36 mouse cellular contexts compared by ENCODE assay signal in the genomic region with DNA sequence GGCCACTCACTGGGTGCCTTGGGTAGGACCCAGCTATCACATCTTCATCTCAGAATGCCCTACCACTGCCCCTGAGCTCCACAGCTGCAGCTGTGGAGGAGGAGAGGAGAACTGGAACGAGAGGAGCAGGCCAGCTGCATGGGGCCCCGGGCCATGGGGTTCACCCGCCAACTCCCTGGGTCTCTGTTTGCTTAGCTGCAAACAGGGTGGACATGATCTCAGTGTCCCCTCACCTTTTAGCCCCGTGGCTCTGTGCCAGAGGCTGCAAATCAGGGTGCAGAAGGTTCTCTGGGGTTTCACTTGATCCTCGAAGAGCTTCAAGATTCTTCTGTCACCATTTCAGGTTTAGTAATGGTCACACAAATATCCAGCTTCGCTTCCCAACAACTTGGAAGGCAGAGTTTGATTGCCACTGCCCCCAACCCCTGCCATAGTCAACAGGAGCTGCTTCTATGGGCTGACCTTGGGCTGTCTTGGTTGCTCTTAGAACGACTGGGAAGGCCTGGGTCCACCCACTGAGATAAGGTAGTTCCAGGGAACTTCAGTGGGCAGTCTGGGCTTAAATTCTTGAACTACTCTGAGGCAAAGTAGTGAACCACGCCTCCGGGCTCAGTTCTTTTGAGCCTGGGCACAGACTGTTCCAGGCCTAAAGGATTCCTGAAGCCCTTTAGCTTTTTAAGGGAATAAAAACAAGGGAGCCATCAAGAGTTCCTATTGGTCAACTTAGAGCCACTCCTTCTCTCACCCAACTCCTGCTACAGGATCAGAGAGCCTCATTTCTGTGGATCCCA. TPM values are rescaled to one million over a fixed set of nuclear protein-coding genes. Genes with fewer than 3 reads are reported as not detected.
A peak's percentile ranks its signal among the peaks of the same experiment; 100 is the strongest.
DNase-seq lines count a peak whose midpoint lies in the region; ATAC-seq lines count a peak whose summit lies in the region.
"Had no signal": no experiment of that assay in that cellular context is flagged by ENCODE, and none has a peak within 500 bp of the region (broad histone marks: within the 10 kb centered on the region; RNA-seq: fewer than 3 reads in every experiment).

No protein-coding gene starts in this region.

- ATAC-seq in stomach, embryonic 15.5 days (ENCODE audit: insufficient read depth, low FRiP score, low read depth) = peak; percentile 50; the same call in 1 of the 2 replicates
- ATAC-seq: forebrain, embryonic 16.5 days; midbrain, embryonic 15.5 days had no signal

- DNase-seq in heart, adult 11 months = peak; percentile 94
- DNase-seq in heart, adult 8-10 months (ENCODE audit: low spot score) = no peak
- DNase-seq in lung, postnatal 36 days = peak; percentile 8
- no peak for DNase-seq in lung, postnatal 25 days (ENCODE audit: low spot score)
- DNase-seq in testis, postnatal 14 days (ENCODE audit: low spot score) = peak; percentile 74
- no peak for DNase-seq in right cerebral cortex, postnatal 25 days
- DNase-seq: adrenal gland, postnatal 25 days; cerebellum, adult 11-12 months; gastrocnemius, adult 2 months; gastrocnemius, postnatal 36 days; heart, adult 2 months; heart, postnatal 10 days; kidney, adult 2 months; kidney, postnatal 36 days; retina, postnatal 1 day; right cerebral cortex, postnatal 14 days; thymus, postnatal 14 days had no signal

- no peak overlapping the region for H3K4me2 ChIP-seq in stomach, embryonic 15.5 days
- H3K4me2 ChIP-seq: heart, embryonic 13.5 days; hindbrain, embryonic 14.5 days; limb, embryonic 13.5 days; midbrain, embryonic 15.5 days; neural tube, embryonic 15.5 days had no signal

- no peaks in the 10 kb centered on the region for H3K27me3 ChIP-seq in stomach, embryonic 15.5 days (replicated peaks)
- H3K27me3 ChIP-seq: heart, embryonic 13.5 days; limb, embryonic 13.5 days; midbrain, embryonic 15.5 days; neural tube, embryonic 15.5 days had no signal

- no peaks in the 10 kb centered on the region for H3K9me3 ChIP-seq in stomach, embryonic 15.5 days
- H3K9me3 ChIP-seq: G1E; heart, embryonic 13.5 days; limb, embryonic 13.5 days; midbrain, embryonic 10.5 days; midbrain, embryonic 15.5 days; neural tube, embryonic 15.5 days had no signal

- H3K9ac ChIP-seq in stomach, embryonic 15.5 days = no peak overlapping the region
- H3K9ac ChIP-seq: heart, embryonic 13.5 days; hindbrain, embryonic 14.5 days; limb, embryonic 13.5 days; liver, embryonic 14.5 days; midbrain, embryonic 15.5 days; neural tube, embryonic 15.5 days had no signal

- H3K36me3 ChIP-seq in stomach, embryonic 15.5 days = no peaks in the 10 kb centered on the region
- H3K36me3 ChIP-seq: G1E; midbrain, embryonic 15.5 days; neural tube, embryonic 15.5 days had no signal

- H3K4me1 ChIP-seq in stomach, embryonic 15.5 days = peaks cover 4% of the 10 kb centered on the region; the same call in 1 of the 2 replicates
- H3K4me1 ChIP-seq: limb, embryonic 13.5 days; midbrain, embryonic 10.5 days; midbrain, embryonic 15.5 days; neural tube, embryonic 15.5 days had no signal

- H3K27ac ChIP-seq in stomach, embryonic 15.5 days = no peak overlapping the region
- H3K27ac ChIP-seq: gastrocnemius, adult 2 months; heart, adult 2 months; heart, embryonic 13.5 days; hindbrain, embryonic 14.5 days; layer of hippocampus, adult 2 months; limb, embryonic 13.5 days; liver, embryonic 14.5 days; midbrain, embryonic 10.5 days; midbrain, embryonic 15.5 days; neural tube, embryonic 15.5 days had no signal

- 74% methylated on average over 9 of the region's 9 CpGs for WGBS in stomach, embryonic 15.5 days

- no peak overlapping the region for H3K4me3 ChIP-seq in stomach, embryonic 15.5 days (replicated peaks)
- H3K4me3 ChIP-seq: erythroblast, embryonic 14.5 days; gastrocnemius, adult 2 months; heart, adult 2 months; heart, embryonic 13.5 days; layer of hippocampus, adult 2 months; limb, embryonic 13.5 days; midbrain, embryonic 10.5 days; midbrain, embryonic 15.5 days; neural tube, embryonic 15.5 days had no signal

RNA-seq across cellular contexts. Expression of gene Rbp1, which starts 22.8 kb away (rescaled TPM):
- 1 to 10 TPM; 4.9 to 7.8 (median 5.4) TPM for total RNA-seq in heart, adult 8-10 months (2022)
- polyA plus RNA-seq in stomach, embryonic 15.5 days (2015; fragmentation: Nextera tagmentation; extraction: Ambion mirVana) = 65.2 and 79.9 TPM in 2 replicates
- polyA plus RNA-seq: G1E had no signal

RNA-seq across cellular contexts. Expression of gene Rbp2, which starts 40.4 kb away (rescaled TPM):
- not detected for total RNA-seq in heart, adult 8-10 months (2022)
- polyA plus RNA-seq in stomach, embryonic 15.5 days (2015; fragmentation: Nextera tagmentation; extraction: Ambion mirVana) = 69.8 and 72.8 TPM in 2 replicates
- total RNA-seq: adrenal gland, postnatal 25 days; common myeloid progenitor, adult 5-6 weeks; G1E; gastrocnemius, adult 2 months; gastrocnemius, postnatal 36 days; hematopoietic stem cell, adult 5-6 weeks; layer of hippocampus, adult 2 months; layer of hippocampus, postnatal 25 days; left cerebral cortex, adult 8-10 months; left cerebral cortex, postnatal 36 days; megakaryocyte progenitor cell, adult 5-6 weeks had no signal
- polyA plus RNA-seq: erythroblast, embryonic 14.5 days; forebrain, embryonic 11.5 days; forebrain, embryonic 16.5 days; heart, adult 2 months; heart, embryonic 13.5 days; kidney, adult 2 months; limb, embryonic 13.5 days had no signal

Comparison
In these comparisons a context has a peak if more than half of its experiments do, and no peak if none do; other contexts are left out.
1. DNase-seq: peak in heart, adult 11 months (single experiment), lung, postnatal 36 days (single experiment) and testis, postnatal 14 days (single experiment); none in heart, adult 8-10 months (single experiment), lung, postnatal 25 days (single experiment) and right cerebral cortex, postnatal 25 days (single experiment).